Mouse (Mus musculus) ES-E14 (cell line): Measurements from ENCODE around the gene Ppef2. TPM values are rescaled to one million over a fixed set of nuclear protein-coding genes. Genes with fewer than 3 reads are reported as not detected.

ENCODE experiments used
- DNase-seq: peaks from one replicate; pipeline ENCODE4 v3.0.0-alpha.2; 2013; ENCODE audit warnings: low read depth, low spot score
- H3K27ac ChIP-seq: 2 replicates; pipeline ENCODE4 v1.5.1; 2012; ENCODE audit warnings: low read depth, mild to moderate bottlenecking, low read length, moderate library complexity, mixed read lengths; ENCODE audit not compliant: poor library complexity, insufficient read depth, severe bottlenecking
- H3K36me3 ChIP-seq: 2 replicates; pipeline ENCODE4 v1.6.1; 2012; ENCODE audit warnings: mild to moderate bottlenecking, low read length, moderate library complexity, mixed read lengths; ENCODE audit not compliant: control insufficient read depth, poor library complexity, insufficient read depth, severe bottlenecking
- H3K4me1 ChIP-seq, 2 experiments: fragments of 150-350 bp in 1 of 2; sonication (generic) in 1 of 2; 2 replicates each; pipeline ENCODE4 v1.6.1; 2012; ENCODE audit warnings: low read length in 2 of 2, mild to moderate bottlenecking in 1 of 2, mixed read lengths in 1 of 2; ENCODE audit not compliant: control insufficient read depth in 2 of 2, insufficient read depth in 2 of 2, poor library complexity in 1 of 2
- H3K4me3 ChIP-seq, 2 experiments: fragments of 150-350 bp in 1 of 2; sonication (generic) in 1 of 2; 2 replicates each; pipeline ENCODE4 v1.5.1; 2012; ENCODE audit warnings: low read length in 2 of 2, low read depth in 1 of 2, mild to moderate bottlenecking in 1 of 2, mixed read lengths in 1 of 2; ENCODE audit not compliant: insufficient read depth in 1 of 2, poor library complexity in 1 of 2, severe bottlenecking in 1 of 2
- H3K9ac ChIP-seq: 2 replicates; pipeline ENCODE4 v1.6.1; 2012; ENCODE audit warnings: low read depth, mild to moderate bottlenecking, low read length, mixed read lengths; ENCODE audit not compliant: poor library complexity, insufficient read depth, severe bottlenecking
- H3K9me3 ChIP-seq: fragments of 150-350 bp; sonication (generic); 2 replicates; pipeline ENCODE4 v1.6.1; 2012; ENCODE audit warnings: low read depth, mild to moderate bottlenecking, low read length; ENCODE audit not compliant: control insufficient read depth, insufficient read depth
- CHD2 ChIP-seq: IDR thresholded peaks from 2 replicates; pipeline ENCODE4 v1.6.1; 2014; ENCODE audit warnings: mild to moderate bottlenecking, low read depth, low read length, inconsistent platforms
- HCFC1 ChIP-seq: IDR thresholded peaks from 2 replicates; pipeline ENCODE4 v1.6.1; 2012; ENCODE audit warnings: low read length, inconsistent platforms, borderline replicate concordance; ENCODE audit not compliant: insufficient read depth
- MAFK ChIP-seq: IDR thresholded peaks from 2 replicates; pipeline ENCODE4 v1.6.1; 2014; ENCODE audit warnings: mild to moderate bottlenecking, low read depth, low read length, inconsistent platforms; ENCODE audit not compliant: insufficient read depth
- ZC3H11A ChIP-seq: IDR thresholded peaks from 2 replicates; pipeline ENCODE4 v1.6.1; 2012; ENCODE audit warnings: low read depth, mild to moderate bottlenecking, inconsistent platforms, low read length, borderline replicate concordance
- ZNF384 ChIP-seq: IDR thresholded peaks from 2 replicates; pipeline ENCODE4 v1.6.1; 2012; ENCODE audit warnings: low read depth, low read length, inconsistent platforms
- in situ Hi-C, 2 experiments: fragments of 600-800 bp; cut with MboI; formaldehyde crosslinking; loops; one replicate each; pipeline ENCODE4 v1.15.1; 2025; ENCODE audit warnings: low sequenced_read_pairs in 2 of 2, inconsistent platforms in 1 of 2; ENCODE audit not compliant: unreplicated experiment in 2 of 2
- total RNA-seq: library from RNA; depleted of rRNA; stranded (reverse); fragments of 300-350 nt; gene quantifications from 2 replicates; pipeline ENCODE4 v1.2.3, GENCODE M21; 2012

Ppef2 gene
- total RNA-seq, 1 experiment = 3.3 TPM

- Histone ChIP-seq H3K4me3 (no peak overlapping the region), H3K36me3 (peaks cover 1% of the 10 kb centered on the region; the same call in 1 of the 2 replicates), H3K9me3 (no peaks in the 10 kb centered on the region), H3K4me1 (no peaks in the 10 kb centered on the region), H3K9ac (no peak overlapping the region), H3K27ac (no peak overlapping the region)
- DNase-seq = no peak
- no peak for TF ChIP-seq CHD2
- no peak for TF ChIP-seq MAFK
- TF ChIP-seq ZNF384 = no peak
- TF ChIP-seq HCFC1 = no peak
- TF ChIP-seq ZC3H11A = no peak
- in situ Hi-C loops = no loop called here
These were observed 6.6 kb upstream of the Ppef2 start for GRCm38 (mm10) chr5:92262646-92263045.

DNA sequence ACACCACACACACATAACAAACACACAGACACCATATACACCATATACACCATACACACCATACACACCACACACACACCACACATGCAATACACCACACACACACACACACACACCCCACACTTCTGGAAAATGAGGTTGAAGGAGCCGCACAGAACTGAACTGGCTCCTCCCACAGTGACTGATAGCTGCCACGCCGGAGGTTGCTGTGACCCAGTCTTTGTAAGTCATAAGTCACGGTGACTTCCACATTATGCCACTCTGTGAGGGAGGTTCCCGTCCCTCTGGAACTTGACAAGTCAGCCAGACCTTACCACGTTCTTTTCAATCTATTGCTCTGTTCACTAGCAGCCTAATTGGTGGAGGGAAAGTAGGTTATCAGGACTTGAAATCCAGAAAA is 1.6 kb downstream of the Ppef2 start:
- H3K27ac ChIP-seq = no peak overlapping the region
- no peak for DNase-seq
- H3K9ac ChIP-seq = no peak overlapping the region
- no peak for TF ChIP-seq HCFC1
- TF ChIP-seq ZC3H11A = no peak
- no peak for TF ChIP-seq MAFK
- no peak for TF ChIP-seq ZNF384
- TF ChIP-seq CHD2 = no peak
- H3K4me1 ChIP-seq = 0 out of 4 replicates have a peak, but pooled peaks cover 0 to 2% of the 10 kb centered on the region in 2 experiments
- no peak overlapping the region for H3K4me3 ChIP-seq
- in situ Hi-C loops = no loop called here
- no peaks in the 10 kb centered on the region for H3K9me3 ChIP-seq
- H3K36me3 ChIP-seq = no peaks in the 10 kb centered on the region

- no peak for DNase-seq
- H3K9me3 ChIP-seq = no peaks in the 10 kb centered on the region
- no peak overlapping the region; a peak in 1 of 4 replicates for H3K4me3 ChIP-seq
- no peak for TF ChIP-seq MAFK
- no peak for TF ChIP-seq CHD2
- no peak for TF ChIP-seq ZNF384
- TF ChIP-seq HCFC1 = no peak
- no peak for TF ChIP-seq ZC3H11A
- in situ Hi-C loops = no loop called here
- no peak overlapping the region for H3K9ac ChIP-seq
- H3K27ac ChIP-seq = no peak overlapping the region
- no peaks in the 10 kb centered on the region for H3K36me3 ChIP-seq
- H3K4me1 ChIP-seq = 0 out of 4 replicates have a peak, but pooled peaks cover 0 to 2% of the 10 kb centered on the region in 2 experiments
These were observed 3.2 kb downstream of the Ppef2 start for GRCm38 (mm10) chr5:92252797-92253343.

- Histone ChIP-seq H3K36me3 (no peaks in the 10 kb centered on the region), H3K9me3 (no peaks in the 10 kb centered on the region), H3K4me3 (no peak overlapping the region), H3K9ac (no peak overlapping the region), H3K4me1 (0 out of 4 replicates have a peak, but pooled peaks cover 0 to 2% of the 10 kb centered on the region in 2 experiments), H3K27ac (no peak overlapping the region)
- in situ Hi-C loops = no loop called here
- DNase-seq = no peak
- no peak for TF ChIP-seq CHD2
- TF ChIP-seq ZNF384 = no peak
- TF ChIP-seq HCFC1 = no peak
- TF ChIP-seq MAFK = no peak
These were observed 4.0 kb downstream of the Ppef2 start for GRCm38 (mm10) chr5:92252031-92252430.

- in situ Hi-C loops = no loop called here
- Histone ChIP-seq H3K36me3 (no peaks in the 10 kb centered on the region), H3K9me3 (no peaks in the 10 kb centered on the region), H3K27ac (no peak overlapping the region), H3K4me1 (0 out of 4 replicates have a peak, but pooled peaks cover 0 to 2% of the 10 kb centered on the region in 2 experiments), H3K9ac (no peak overlapping the region), H3K4me3 (peak overlapping the region in 1 of 2 experiments; percentile 26; a peak in 3 of 4 replicates)
- no peak for DNase-seq
- TF ChIP-seq MAFK (no peak), CHD2 (no peak), HCFC1 (no peak), ZNF384 (no peak), ZC3H11A (no peak)
These were observed 7.5 kb downstream of the Ppef2 start for GRCm38 (mm10) chr5:92248614-92249013.
